Mouse (Mus musculus) MEL (cell line): Measurements from ENCODE around the gene Grhl1. TPM values are rescaled to one million over a fixed set of nuclear protein-coding genes. Genes with fewer than 3 reads are reported as not detected.

ENCODE experiments used
- DNase-seq: peaks from one replicate; pipeline ENCODE4 v3.0.0; 2011; ENCODE audit warnings: low read depth, low spot score
- H3K27ac ChIP-seq: 2 replicates; pipeline ENCODE4 v1.5.1; 2012; ENCODE audit warnings: low read depth, mild to moderate bottlenecking, control low read depth, low read length, moderate library complexity; ENCODE audit not compliant: control insufficient read depth
- H3K27me3 ChIP-seq, 2 experiments: fragments of 150-350 bp in 1 of 2; sonication (generic) in 1 of 2; 2 replicates each; pipeline ENCODE4 v1.6.1; 2012; ENCODE audit warnings: low read length in 2 of 2, mild to moderate bottlenecking in 2 of 2, improper control_type of control experiment in 1 of 2, moderate library complexity in 1 of 2; ENCODE audit not compliant: insufficient read depth in 2 of 2, control insufficient read depth in 1 of 2
- H3K36me3 ChIP-seq, 2 experiments: 2 replicates each; pipeline ENCODE4 v1.6.1; 2012 to 2014; ENCODE audit warnings: low read length in 2 of 2, improper control_type of control experiment in 1 of 2, inconsistent platforms in 1 of 2, mild to moderate bottlenecking in 1 of 2; ENCODE audit not compliant: insufficient read depth in 2 of 2, control insufficient read depth in 1 of 2
- H3K4me1 ChIP-seq, 2 experiments: fragments of 150-350 bp in 1 of 2; sonication (generic) in 1 of 2; 2 replicates each; pipeline ENCODE4 v1.6.1; 2012; ENCODE audit warnings: low read length in 2 of 2, improper control_type of control experiment in 1 of 2, mild to moderate bottlenecking in 1 of 2; ENCODE audit not compliant: insufficient read depth in 2 of 2, control insufficient read depth in 1 of 2
- H3K4me3 ChIP-seq, 2 experiments: fragments of 150-350 bp in 1 of 2; sonication (generic) in 1 of 2; 2 replicates each; pipeline ENCODE4 v1.5.1; 2012; ENCODE audit warnings: low read depth in 2 of 2, low read length in 2 of 2, mild to moderate bottlenecking in 2 of 2, moderate library complexity in 2 of 2, control low read depth in 1 of 2, improper control_type of control experiment in 1 of 2; ENCODE audit not compliant: control insufficient read depth in 1 of 2, insufficient read depth in 1 of 2
- H3K79me2 ChIP-seq: 2 replicates; pipeline ENCODE4 v1.6.1; 2012; ENCODE audit warnings: mild to moderate bottlenecking, low read length, moderate library complexity; ENCODE audit not compliant: control insufficient read depth, poor library complexity, insufficient read depth
- H3K9ac ChIP-seq: 2 replicates; pipeline ENCODE4 v1.6.1; 2012; ENCODE audit warnings: low read depth, mild to moderate bottlenecking, control low read depth, low read length, moderate library complexity; ENCODE audit not compliant: control insufficient read depth, poor library complexity, severe bottlenecking
- H3K9me3 ChIP-seq: fragments of 150-350 bp; sonication (generic); replicated peaks from 2 replicates; pipeline ENCODE4 v1.6.1; 2012; ENCODE audit warnings: mild to moderate bottlenecking, low read length, improper control_type of control experiment, moderate library complexity; ENCODE audit not compliant: insufficient read depth
- CHD2 ChIP-seq: IDR thresholded peaks from 2 replicates; pipeline ENCODE4 v1.6.1; 2011; ENCODE audit warnings: low read length, improper control_type of control experiment
- CTCF ChIP-seq, 3 experiments: IDR thresholded peaks in 2 of 3; conservative IDR thresholded peaks in 1 of 3; 2 replicates each; pipeline ENCODE4 v1.5.1; 2011 to 2012; ENCODE audit warnings: low read length in 3 of 3, low read depth in 2 of 3, mild to moderate bottlenecking in 2 of 3, improper control_type of control experiment in 1 of 3, inconsistent platforms in 1 of 3, mixed read lengths in 1 of 3, moderate library complexity in 1 of 3; ENCODE audit not compliant: control insufficient read depth in 1 of 3, insufficient read depth in 1 of 3, poor library complexity in 1 of 3, severe bottlenecking in 1 of 3
- ELF1 ChIP-seq: IDR thresholded peaks from 2 replicates; pipeline ENCODE4 v1.6.1; 2014; ENCODE audit warnings: low read depth, mild to moderate bottlenecking, inconsistent platforms, low read length, improper control_type of control experiment, moderate library complexity
- EP300 ChIP-seq, 2 experiments: IDR thresholded peaks; 2 replicates each; pipeline ENCODE4 v1.6.1; 2011; ENCODE audit warnings: improper control_type of control experiment in 2 of 2, low read length in 2 of 2, low read depth in 1 of 2, mild to moderate bottlenecking in 1 of 2
- GATA1 ChIP-seq: IDR thresholded peaks from 2 replicates; pipeline ENCODE4 v1.6.1; 2011; ENCODE audit warnings: low read depth, low read length, improper control_type of control experiment
- HCFC1 ChIP-seq: IDR thresholded peaks from 2 replicates; pipeline ENCODE4 v1.6.1; 2012; ENCODE audit warnings: low read depth, mild to moderate bottlenecking, inconsistent platforms, low read length, improper control_type of control experiment, moderate library complexity
- KAT2A ChIP-seq: conservative IDR thresholded peaks from 2 replicates; pipeline ENCODE4 v1.6.1; 2012; ENCODE audit warnings: low read depth, low read length, improper control_type of control experiment, inconsistent platforms
- MAX ChIP-seq: IDR thresholded peaks from 2 replicates; pipeline ENCODE4 v1.6.1; 2011; ENCODE audit warnings: low read length, improper control_type of control experiment
- MYB ChIP-seq: IDR thresholded peaks from 2 replicates; pipeline ENCODE4 v1.6.1; 2011; ENCODE audit warnings: mild to moderate bottlenecking, low read depth, low read length, improper control_type of control experiment
- POLR2A ChIP-seq, 2 experiments: IDR thresholded peaks; 2 replicates each; pipeline ENCODE4 v1.6.1; 2011 to 2012; ENCODE audit warnings: low read length in 2 of 2, mild to moderate bottlenecking in 2 of 2, control low read depth in 1 of 2, improper control_type of control experiment in 1 of 2, low read depth in 1 of 2, moderate library complexity in 1 of 2; ENCODE audit not compliant: control insufficient read depth in 1 of 2, insufficient read depth in 1 of 2, poor library complexity in 1 of 2
- SIN3A ChIP-seq: IDR thresholded peaks from 2 replicates; pipeline ENCODE4 v1.6.1; 2012; ENCODE audit warnings: low read length, improper control_type of control experiment, inconsistent platforms
- SMC3 ChIP-seq: IDR thresholded peaks from 2 replicates; pipeline ENCODE4 v1.6.1; 2011; ENCODE audit warnings: low read depth, low read length, improper control_type of control experiment
- TAL1 ChIP-seq: IDR thresholded peaks from 2 replicates; pipeline ENCODE4 v1.6.1; 2012; ENCODE audit warnings: mild to moderate bottlenecking, inconsistent platforms, low read length, moderate library complexity, mixed read lengths
- USF2 ChIP-seq, 2 experiments: IDR thresholded peaks; 2 replicates each; pipeline ENCODE4 v1.6.1; 2011 to 2012; ENCODE audit warnings: improper control_type of control experiment in 2 of 2, low read length in 2 of 2, borderline replicate concordance in 1 of 2, inconsistent platforms in 1 of 2, low read depth in 1 of 2, mild to moderate bottlenecking in 1 of 2; ENCODE audit not compliant: insufficient read depth in 1 of 2
- ZC3H11A ChIP-seq: IDR thresholded peaks from 2 replicates; pipeline ENCODE4 v1.6.1; 2012; ENCODE audit warnings: low read depth, mild to moderate bottlenecking, inconsistent platforms, low read length, improper control_type of control experiment
- ZMIZ1 ChIP-seq: IDR thresholded peaks from 2 replicates; pipeline ENCODE4 v1.6.1; 2012; ENCODE audit warnings: low read depth, mild to moderate bottlenecking, inconsistent platforms, low read length, improper control_type of control experiment, moderate library complexity
- polyA plus RNA-seq, 2 experiments: library from polyadenylated mRNA; stranded (reverse) in 1 of 2; unstranded in 1 of 2; fragments of >175 nt in 1 of 2; fragments of >200 nt in 1 of 2; gene quantifications; 2 replicates each; pipeline versions ENCODE4 v1.2.1 to v1.2.4; 2012; ENCODE audit warnings: low replicate concordance in 2 of 2, low read depth in 1 of 2; ENCODE audit not compliant: insufficient read length in 2 of 2, insufficient read depth in 1 of 2, missing spikeins in 1 of 2
- total RNA-seq: library from RNA; depleted of rRNA; stranded (reverse); fragments of 300-350 nt; gene quantifications from 2 replicates; pipeline ENCODE4 v1.2.3, GENCODE M21; 2012

Gene Grhl1
- total and polyA plus RNA-seq, 3 experiments: 0.50 to 1.3 TPM; not detected in 1

GRCm38 (mm10) chr12:24656436-24656835 lies 84.4 kb downstream of the Grhl1 start:
- no peaks in the 10 kb centered on the region for H3K27me3 ChIP-seq
- no peak for DNase-seq
- no peak overlapping the region for H3K4me3 ChIP-seq
- no peak overlapping the region for H3K9ac ChIP-seq
- H3K4me1 ChIP-seq: peaks cover 0 to 16% of the 10 kb centered on the region in 2 experiments; a peak in 3 of 4 replicates
- H3K36me3 ChIP-seq: peaks cover 0 to 14% of the 10 kb centered on the region in 2 experiments; a peak in 2 of 4 replicates
- H3K9me3 ChIP-seq: no peaks in the 10 kb centered on the region
- no peak for TF ChIP-seq HCFC1
- no peak for TF ChIP-seq USF2 (IDR thresholded peaks at IDR 0.05; ENCODE audit: borderline replicate concordance in 1 of 2, insufficient read depth in 1 of 2, low read depth in 1 of 2, low read length in 2 of 2)
- peaks cover under 1% of the 10 kb centered on the region; the same call in 1 of the 2 replicates for H3K79me2 ChIP-seq
- H3K27ac ChIP-seq: no peak overlapping the region

DNA sequence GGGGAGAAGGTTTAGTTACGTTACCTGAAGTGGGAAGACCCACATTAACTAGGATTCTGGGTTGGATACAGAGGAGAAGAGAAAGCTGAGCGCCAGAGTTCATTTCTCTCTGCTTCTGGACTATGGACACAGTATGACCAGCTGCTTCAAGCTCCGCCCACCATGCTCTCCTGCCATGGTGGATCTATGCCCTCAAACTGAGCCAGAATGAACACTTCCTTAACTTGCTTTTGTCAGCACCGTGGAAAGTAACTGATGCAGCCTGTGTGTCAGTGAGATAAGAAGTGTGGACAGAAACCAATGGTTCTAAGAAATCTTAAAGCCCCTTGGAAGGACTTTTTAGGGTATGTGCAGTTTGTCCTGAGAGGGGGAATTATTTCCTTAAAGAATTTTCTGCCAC lies 86.9 kb downstream of the Grhl1 start:
- peaks cover 0 to 6% of the 10 kb centered on the region in 2 experiments; a peak in 3 of 4 replicates for H3K4me1 ChIP-seq
- TF ChIP-seq GATA1 (peak; percentile 70), EP300 (IDR thresholded peaks at IDR 0.05; ENCODE audit: low read depth in 1 of 2, low read length in 2 of 2) (peak in 1 of 2 experiments; percentile 53; a peak in 2 of 4 replicates), KAT2A (no peak), CTCF (IDR thresholded peaks at IDR 0.05 in 2 of 3, conservative IDR thresholded peaks at IDR 0.05 in 1 of 3; ENCODE audit: control insufficient read depth in 1 of 3, insufficient read depth in 1 of 3, low read depth in 2 of 3, low read length in 3 of 3, poor library complexity in 1 of 3, severe bottlenecking in 1 of 3) (no peak), SIN3A (0 out of 2 replicates have a peak, but pooled peaks have one; percentile 39), POLR2A (IDR thresholded peaks at IDR 0.05; ENCODE audit: control insufficient read depth in 1 of 2, insufficient read depth in 1 of 2, low read depth in 1 of 2, low read length in 2 of 2, poor library complexity in 1 of 2) (no peak), ZC3H11A (no peak), MAX (no peak), CHD2 (no peak), TAL1 (peak; percentile 47)
- no peaks in the 10 kb centered on the region for H3K9me3 ChIP-seq
- H3K27ac ChIP-seq: no peak overlapping the region
- H3K4me3 ChIP-seq: no peak overlapping the region
- peaks cover 0 to 11% of the 10 kb centered on the region in 2 experiments; a peak in 2 of 4 replicates for H3K36me3 ChIP-seq
- no peaks in the 10 kb centered on the region for H3K79me2 ChIP-seq
- peak; percentile 59 for DNase-seq
- no peak overlapping the region for H3K9ac ChIP-seq
- no peaks in the 10 kb centered on the region for H3K27me3 ChIP-seq

GRCm38 (mm10) chr12:24659923-24660322 lies 87.8 kb downstream of the Grhl1 start:
- Histone ChIP-seq H3K4me3 (no peak overlapping the region), H3K27me3 (no peaks in the 10 kb centered on the region), H3K9ac (no peak overlapping the region), H3K79me2 (no peaks in the 10 kb centered on the region), H3K27ac (no peak overlapping the region), H3K9me3 (no peaks in the 10 kb centered on the region), H3K36me3 (peaks cover 0 to 11% of the 10 kb centered on the region in 2 experiments; a peak in 2 of 4 replicates), H3K4me1 (peaks cover 0 to 6% of the 10 kb centered on the region in 2 experiments; a peak in 3 of 4 replicates)
- no peak for DNase-seq
- no peak for TF ChIP-seq ELF1
- TF ChIP-seq SMC3: no peak
- no peak for TF ChIP-seq ZC3H11A
- no peak for TF ChIP-seq POLR2A (IDR thresholded peaks at IDR 0.05; ENCODE audit: control insufficient read depth in 1 of 2, insufficient read depth in 1 of 2, low read depth in 1 of 2, low read length in 2 of 2, poor library complexity in 1 of 2)
- no peak for TF ChIP-seq ZMIZ1
- no peak for TF ChIP-seq USF2 (IDR thresholded peaks at IDR 0.05; ENCODE audit: borderline replicate concordance in 1 of 2, insufficient read depth in 1 of 2, low read depth in 1 of 2, low read length in 2 of 2)
- no peak for TF ChIP-seq MAX
- TF ChIP-seq MYB: no peak
